Mouse (Mus musculus): Measurements from ENCODE around the gene Vsig2. TPM values are rescaled to one million over a fixed set of nuclear protein-coding genes. Genes with fewer than 3 reads are reported as not detected.

Vsig2 gene
- polyA plus RNA-seq, 1 experiment = 7.6 TPM

DNA sequence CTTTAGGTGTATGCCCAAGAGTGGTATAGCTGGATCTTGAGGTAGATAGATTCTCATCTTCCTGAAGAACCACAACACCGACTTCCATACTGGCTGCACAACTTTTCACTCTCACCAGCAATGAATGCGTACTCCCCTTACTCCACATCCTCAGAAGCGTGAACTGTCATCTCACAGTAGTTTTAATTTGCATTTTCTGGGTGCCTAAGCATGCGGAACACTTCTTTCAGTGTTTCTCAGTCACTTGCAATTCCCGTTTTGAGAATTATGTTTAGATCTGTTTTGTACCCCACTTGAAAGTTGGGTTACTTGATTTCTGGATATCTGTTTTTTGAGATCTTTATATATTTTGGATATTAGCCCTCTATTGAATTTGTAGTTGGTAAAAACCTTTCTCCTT lies 44.5 kb downstream of the Vsig2 start:
- no peak for DNase-seq
- Histone ChIP-seq H3K4me1 (ENCODE audit: control insufficient read depth, insufficient read depth, low read length) (no peaks in the 10 kb centered on the region), H3K27ac (ENCODE audit: insufficient read depth, low read depth, low read length) (no peak overlapping the region), H3K4me3 (ENCODE audit: insufficient read depth, low read depth, low read length) (no peak overlapping the region), H3K27me3 (replicated peaks; ENCODE audit: control insufficient read depth, insufficient read depth, low read length) (no peaks in the 10 kb centered on the region), H3K36me3 (ENCODE audit: control insufficient read depth, insufficient read depth, low read length) (no peaks in the 10 kb centered on the region)
- TF ChIP-seq CTCF (conservative IDR thresholded peaks at IDR 0.05; ENCODE audit: insufficient read depth, insufficient read length, low read depth, low read length) = no peak
- TF ChIP-seq POLR2A (IDR thresholded peaks at IDR 0.05; ENCODE audit: low read depth, low read length) = no peak
- WGBS = 72% methylated on average over 5 of the region's 5 CpGs

DNA sequence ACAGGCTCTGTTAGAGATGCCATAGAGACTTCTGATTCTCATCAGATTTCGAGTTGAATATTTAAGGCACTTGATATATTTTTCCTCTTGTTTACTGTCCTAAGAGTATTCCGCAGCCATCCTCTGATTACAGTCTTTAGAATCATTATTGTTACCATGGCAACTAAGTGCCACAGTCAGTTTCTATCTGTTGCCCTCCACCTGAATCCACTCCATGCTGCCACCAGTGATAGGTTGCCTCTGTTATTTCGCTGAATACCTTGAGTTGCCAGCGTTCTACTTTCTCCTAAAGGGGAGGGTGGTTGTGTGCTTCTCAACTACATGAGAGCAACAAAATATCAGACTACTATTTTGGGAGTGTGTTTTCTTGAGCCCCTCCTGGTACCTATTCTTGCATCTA lies 47.7 kb downstream of the Vsig2 start:
- DNase-seq = no peak
- Histone ChIP-seq H3K4me3 (ENCODE audit: insufficient read depth, low read depth, low read length) (no peak overlapping the region), H3K27me3 (replicated peaks; ENCODE audit: control insufficient read depth, insufficient read depth, low read length) (no peaks in the 10 kb centered on the region), H3K27ac (ENCODE audit: insufficient read depth, low read depth, low read length) (no peak overlapping the region), H3K4me1 (ENCODE audit: control insufficient read depth, insufficient read depth, low read length) (no peaks in the 10 kb centered on the region), H3K36me3 (ENCODE audit: control insufficient read depth, insufficient read depth, low read length) (no peaks in the 10 kb centered on the region)
- TF ChIP-seq CTCF (conservative IDR thresholded peaks at IDR 0.05; ENCODE audit: insufficient read depth, insufficient read length, low read depth, low read length) (no peak), POLR2A (IDR thresholded peaks at IDR 0.05; ENCODE audit: low read depth, low read length) (no peak)
- WGBS = 87% methylated on average over 4 of the region's 4 CpGs

DNA sequence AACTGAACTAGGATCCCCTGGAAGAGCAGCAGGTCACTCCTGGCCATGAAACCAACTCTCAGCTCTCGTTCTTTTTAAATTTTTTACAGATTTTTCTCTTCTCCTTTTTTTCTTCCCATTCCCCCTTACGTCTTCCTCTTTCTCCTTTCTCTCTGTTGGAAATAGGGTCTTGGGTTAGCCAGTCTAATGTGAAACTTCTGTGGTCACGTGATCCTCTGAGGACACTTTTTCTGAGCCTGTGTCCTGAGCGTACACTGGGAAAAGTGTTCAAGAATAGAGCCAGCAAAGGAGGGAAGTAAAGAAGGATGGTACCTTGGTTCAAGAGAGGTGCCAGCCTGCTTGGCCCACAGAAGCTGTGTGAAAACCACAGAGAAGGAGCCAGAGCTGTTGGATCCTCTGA lies 51.3 kb downstream of the Vsig2 start:
- H3K27me3 ChIP-seq (replicated peaks; ENCODE audit: control insufficient read depth, insufficient read depth, low read length) = no peaks in the 10 kb centered on the region
- H3K4me3 ChIP-seq (ENCODE audit: insufficient read depth, low read depth, low read length) = no peak overlapping the region
- DNase-seq = no peak
- H3K27ac ChIP-seq (ENCODE audit: insufficient read depth, low read depth, low read length) = no peak overlapping the region
- no peaks in the 10 kb centered on the region for H3K36me3 ChIP-seq (ENCODE audit: control insufficient read depth, insufficient read depth, low read length)
- TF ChIP-seq CTCF (conservative IDR thresholded peaks at IDR 0.05; ENCODE audit: insufficient read depth, insufficient read length, low read depth, low read length) = no peak
- no peak for TF ChIP-seq POLR2A (IDR thresholded peaks at IDR 0.05; ENCODE audit: low read depth, low read length)
- 89% methylated on average over 4 of the region's 4 CpGs for WGBS
- H3K4me1 ChIP-seq (ENCODE audit: control insufficient read depth, insufficient read depth, low read length) = no peaks in the 10 kb centered on the region

DNA sequence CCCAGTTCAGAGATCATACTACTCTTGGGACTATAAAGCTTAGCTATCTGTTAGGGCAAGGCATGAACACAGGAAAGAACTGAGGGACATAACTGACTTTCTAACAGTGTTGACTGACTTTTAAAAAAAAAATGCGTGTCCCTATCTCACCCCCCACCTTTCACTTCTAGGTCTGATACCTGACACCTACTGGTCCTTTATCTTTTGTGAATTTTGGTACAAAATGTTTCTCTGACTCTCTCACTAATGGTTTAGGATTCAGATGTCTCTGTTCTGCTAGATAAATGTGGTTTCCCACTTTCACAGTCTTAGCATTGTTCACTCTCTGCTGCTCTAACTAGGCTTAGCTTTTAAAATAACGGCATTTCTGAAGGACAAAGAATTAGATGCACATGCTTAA lies 53.0 kb downstream of the Vsig2 start:
- Histone ChIP-seq H3K36me3 (ENCODE audit: control insufficient read depth, insufficient read depth, low read length) (no peaks in the 10 kb centered on the region), H3K4me1 (ENCODE audit: control insufficient read depth, insufficient read depth, low read length) (no peaks in the 10 kb centered on the region), H3K27me3 (replicated peaks; ENCODE audit: control insufficient read depth, insufficient read depth, low read length) (no peaks in the 10 kb centered on the region), H3K4me3 (ENCODE audit: insufficient read depth, low read depth, low read length) (no peak overlapping the region), H3K27ac (ENCODE audit: insufficient read depth, low read depth, low read length) (no peak overlapping the region)
- no peak for DNase-seq
- TF ChIP-seq POLR2A (IDR thresholded peaks at IDR 0.05; ENCODE audit: low read depth, low read length) = no peak
- 80% methylated on average over 2 of the region's 2 CpGs for WGBS

DNA sequence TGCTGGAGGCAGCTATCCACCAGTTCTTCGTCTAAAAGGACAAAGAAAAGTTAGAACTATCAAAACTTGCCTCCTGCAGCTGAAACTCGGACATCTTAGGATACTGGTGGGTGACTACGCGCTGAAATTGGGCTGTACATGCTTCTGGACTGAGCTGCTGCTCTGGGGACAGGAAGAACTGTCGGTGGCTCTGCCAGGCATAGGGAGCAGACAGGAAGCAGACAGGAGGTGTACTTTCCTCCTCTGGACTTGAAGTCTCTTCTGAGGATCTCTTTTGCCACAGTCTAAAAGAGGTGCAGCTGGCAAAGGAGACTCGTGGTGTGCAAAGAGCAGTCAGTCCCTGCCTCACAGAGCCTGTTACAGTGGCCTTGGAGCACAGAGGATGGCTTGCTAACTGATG lies 53.6 kb downstream of the Vsig2 start:
- DNase-seq = no peak
- Histone ChIP-seq H3K36me3 (ENCODE audit: control insufficient read depth, insufficient read depth, low read length) (no peaks in the 10 kb centered on the region), H3K4me3 (ENCODE audit: insufficient read depth, low read depth, low read length) (no peak overlapping the region)

DNA sequence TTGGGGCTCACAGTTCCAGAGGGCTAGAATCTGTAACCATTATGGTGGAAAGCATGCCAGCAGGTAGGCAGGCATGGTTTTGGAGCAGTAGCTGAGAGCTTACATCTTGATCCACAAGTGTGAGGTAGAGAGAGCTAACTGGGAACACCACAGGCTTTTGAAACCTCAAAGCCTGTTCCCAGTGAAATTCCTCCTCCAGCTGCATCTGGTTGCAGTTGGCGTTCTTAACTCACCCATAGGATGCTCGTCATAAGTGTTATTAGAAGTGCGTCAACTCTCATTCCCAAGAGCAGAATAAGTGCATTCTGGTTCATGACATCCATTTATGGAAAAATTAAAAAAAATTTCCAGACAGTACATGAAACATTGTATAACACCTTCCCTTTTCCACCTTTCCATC lies 54.6 kb downstream of the Vsig2 start:
- no peak overlapping the region for H3K4me3 ChIP-seq (ENCODE audit: insufficient read depth, low read depth, low read length)
- no peak overlapping the region for H3K27ac ChIP-seq (ENCODE audit: insufficient read depth, low read depth, low read length)
- TF ChIP-seq POLR2A (IDR thresholded peaks at IDR 0.05; ENCODE audit: low read depth, low read length) = no peak
- no peak for TF ChIP-seq CTCF (conservative IDR thresholded peaks at IDR 0.05; ENCODE audit: insufficient read depth, insufficient read length, low read depth, low read length)
- WGBS = 97% methylated on average over 3 of the region's 3 CpGs
- no peaks in the 10 kb centered on the region for H3K27me3 ChIP-seq (replicated peaks; ENCODE audit: control insufficient read depth, insufficient read depth, low read length)
- H3K36me3 ChIP-seq (ENCODE audit: control insufficient read depth, insufficient read depth, low read length) = no peaks in the 10 kb centered on the region
- no peaks in the 10 kb centered on the region for H3K4me1 ChIP-seq (ENCODE audit: control insufficient read depth, insufficient read depth, low read length)
- DNase-seq = no peak

More for the DNA sequence above, 53.6 kb downstream of the Vsig2 start:
- H3K27ac ChIP-seq (ENCODE audit: insufficient read depth, low read depth, low read length) = no peak overlapping the region
- 53% methylated on average over 6 of the region's 6 CpGs for WGBS
- H3K4me1 ChIP-seq (ENCODE audit: control insufficient read depth, insufficient read depth, low read length) = no peaks in the 10 kb centered on the region
- TF ChIP-seq POLR2A (IDR thresholded peaks at IDR 0.05; ENCODE audit: low read depth, low read length) (no peak), CTCF (conservative IDR thresholded peaks at IDR 0.05; ENCODE audit: insufficient read depth, insufficient read length, low read depth, low read length) (no peak)
- no peaks in the 10 kb centered on the region for H3K27me3 ChIP-seq (replicated peaks; ENCODE audit: control insufficient read depth, insufficient read depth, low read length)

Other genes with a start within 250 kb of the Vsig2 start
- 0.64 TPM in 2 replicates for gene Ccdc15, start 190.8 kb upstream of the Vsig2 start, polyA plus RNA-seq (2012; rRNA removed)
- gene Hepacam, start 171.9 kb upstream of the Vsig2 start, polyA plus RNA-seq (2012; rRNA removed) = 0.03 and 0.09 TPM in 2 replicates
- gene Robo4, start 137.4 kb upstream of the Vsig2 start, polyA plus RNA-seq (2012; rRNA removed) = 25.4 and 27.6 TPM in 2 replicates
- gene Robo3, start 106.0 kb upstream of the Vsig2 start, polyA plus RNA-seq (2012; rRNA removed) = 14.4 and 18.7 TPM in 2 replicates
- 12.1 and 15.7 TPM in 2 replicates for gene Msantd2, start 49.9 kb upstream of the Vsig2 start, polyA plus RNA-seq (2012; rRNA removed)
- gene Esam, start 11.2 kb upstream of the Vsig2 start, polyA plus RNA-seq (2012; rRNA removed) = 54.9 and 55.5 TPM in 2 replicates
- 4.7 and 7.7 TPM in 2 replicates for gene Nrgn, start 13.6 kb downstream of the Vsig2 start, polyA plus RNA-seq (2012; rRNA removed)
- gene Siae, start 16.4 kb downstream of the Vsig2 start, polyA plus RNA-seq (2012; rRNA removed) = 17.8 and 18.3 TPM in 2 replicates
- gene Spa17, start 74.5 kb downstream of the Vsig2 start, polyA plus RNA-seq (2012; rRNA removed) = 3.1 and 3.5 TPM in 2 replicates
- 34.6 and 34.8 TPM in 2 replicates for gene Tbrg1, start 118.1 kb downstream of the Vsig2 start, polyA plus RNA-seq (2012; rRNA removed)
- gene Panx3, start 130.0 kb downstream of the Vsig2 start, polyA plus RNA-seq (2012; rRNA removed) = not detected in 2 replicates
- not detected in 2 replicates for gene Olfr160, start 177.0 kb downstream of the Vsig2 start, polyA plus RNA-seq (2012; rRNA removed)
- gene Olfr874, start 205.9 kb downstream of the Vsig2 start, polyA plus RNA-seq (2012; rRNA removed) = not detected in 2 replicates
- not detected in 2 replicates for gene Olfr875, start 232.6 kb downstream of the Vsig2 start, polyA plus RNA-seq (2012; rRNA removed)